Mouse (Mus musculus): ENCODE results near the gene Dact3. TPM values are rescaled to one million over a fixed set of nuclear protein-coding genes. Genes with fewer than 3 reads are reported as not detected.

Dact3 gene
- total RNA-seq, 1 experiment = 4.5 TPM

- peaks cover 54% of the 10 kb centered on the region for H3K36me3 ChIP-seq (ENCODE audit: control insufficient read depth, insufficient read depth, low read length, poor library complexity, severe bottlenecking)
- no peak overlapping the region for H3K9ac ChIP-seq (ENCODE audit: insufficient read depth, low read depth, low read length, poor library complexity, severe bottlenecking)
- peaks cover 0 to 39% of the 10 kb centered on the region in 2 experiments; a peak in 1 of 4 replicates for H3K4me1 ChIP-seq (ENCODE audit: control insufficient read depth in 2 of 2, insufficient read depth in 2 of 2, low read length in 2 of 2, poor library complexity in 1 of 2)
Measured at GRCm38 (mm10) chr7:16918014-16918413, 42.9 kb downstream of the Dact3 start.

GRCm38 (mm10) chr7:16918670-16919069 lies 43.6 kb downstream of the Dact3 start:
- Histone ChIP-seq H3K36me3 (ENCODE audit: control insufficient read depth, insufficient read depth, low read length, poor library complexity, severe bottlenecking) (peaks cover 54% of the 10 kb centered on the region), H3K9me3 (ENCODE audit: control insufficient read depth, insufficient read depth, low read depth, low read length) (no peaks in the 10 kb centered on the region)

More at GRCm38 (mm10) chr7:16918014-16918413, 42.9 kb downstream of the Dact3 start:
- H3K9me3 ChIP-seq (ENCODE audit: control insufficient read depth, insufficient read depth, low read depth, low read length) = no peaks in the 10 kb centered on the region
- no peak overlapping the region for H3K27ac ChIP-seq (ENCODE audit: insufficient read depth, low read depth, low read length, poor library complexity, severe bottlenecking)
- in situ Hi-C loops (cut with MboI; ENCODE audit: low sequenced_read_pairs in 2 of 2, unreplicated experiment in 2 of 2) = loop anchor here in 1 of 2 experiments (25.0 kb wide), 1 partner anchor 106 kb away; the partner anchor contains the start of genes Fkrp and Strn4
- no peak overlapping the region for H3K4me3 ChIP-seq (ENCODE audit: insufficient read depth in 1 of 2, low read depth in 1 of 2, low read length in 2 of 2, poor library complexity in 1 of 2, severe bottlenecking in 1 of 2)
- TF ChIP-seq MAFK (IDR thresholded peaks at IDR 0.05; ENCODE audit: insufficient read depth, low read depth, low read length) (no peak), HCFC1 (IDR thresholded peaks at IDR 0.05; ENCODE audit: borderline replicate concordance, insufficient read depth, low read length) (no peak), CHD2 (IDR thresholded peaks at IDR 0.05; ENCODE audit: low read depth, low read length) (no peak), ZNF384 (IDR thresholded peaks at IDR 0.05; ENCODE audit: low read depth, low read length) (no peak), ZC3H11A (IDR thresholded peaks at IDR 0.05; ENCODE audit: borderline replicate concordance, low read depth, low read length) (no peak)
- DNase-seq (ENCODE audit: low read depth, low spot score) = no peak

GRCm38 (mm10) chr7:16919395-16920149 lies 44.5 kb downstream of the Dact3 start:
- Histone ChIP-seq H3K4me1 (ENCODE audit: control insufficient read depth in 2 of 2, insufficient read depth in 2 of 2, low read length in 2 of 2, poor library complexity in 1 of 2) (peaks cover 0 to 37% of the 10 kb centered on the region in 2 experiments; a peak in 1 of 4 replicates), H3K9me3 (ENCODE audit: control insufficient read depth, insufficient read depth, low read depth, low read length) (no peaks in the 10 kb centered on the region), H3K9ac (ENCODE audit: insufficient read depth, low read depth, low read length, poor library complexity, severe bottlenecking) (no peak overlapping the region), H3K27ac (ENCODE audit: insufficient read depth, low read depth, low read length, poor library complexity, severe bottlenecking) (no peak overlapping the region), H3K4me3 (ENCODE audit: insufficient read depth in 1 of 2, low read depth in 1 of 2, low read length in 2 of 2, poor library complexity in 1 of 2, severe bottlenecking in 1 of 2) (no peak overlapping the region), H3K36me3 (ENCODE audit: control insufficient read depth, insufficient read depth, low read length, poor library complexity, severe bottlenecking) (peaks cover 54% of the 10 kb centered on the region)
- TF ChIP-seq CHD2 (IDR thresholded peaks at IDR 0.05; ENCODE audit: low read depth, low read length) (no peak), MAFK (IDR thresholded peaks at IDR 0.05; ENCODE audit: insufficient read depth, low read depth, low read length) (no peak), ZNF384 (IDR thresholded peaks at IDR 0.05; ENCODE audit: low read depth, low read length) (no peak), ZC3H11A (IDR thresholded peaks at IDR 0.05; ENCODE audit: borderline replicate concordance, low read depth, low read length) (no peak), HCFC1 (IDR thresholded peaks at IDR 0.05; ENCODE audit: borderline replicate concordance, insufficient read depth, low read length) (no peak)
- in situ Hi-C loops (cut with MboI; ENCODE audit: low sequenced_read_pairs in 2 of 2, unreplicated experiment in 2 of 2) = loop anchor here in 1 of 2 experiments (25.0 kb wide), 1 partner anchor 107 kb away; the partner anchor contains the start of genes Fkrp and Strn4
- DNase-seq (ENCODE audit: low read depth, low spot score) = no peak

More at GRCm38 (mm10) chr7:16918670-16919069, 43.6 kb downstream of the Dact3 start:
- H3K4me1 ChIP-seq (ENCODE audit: control insufficient read depth in 2 of 2, insufficient read depth in 2 of 2, low read length in 2 of 2, poor library complexity in 1 of 2) = peaks cover 0 to 39% of the 10 kb centered on the region in 2 experiments; a peak in 1 of 4 replicates
- H3K9ac ChIP-seq (ENCODE audit: insufficient read depth, low read depth, low read length, poor library complexity, severe bottlenecking) = no peak overlapping the region
- no peak for DNase-seq (ENCODE audit: low read depth, low spot score)
- in situ Hi-C loops (cut with MboI; ENCODE audit: low sequenced_read_pairs in 2 of 2, unreplicated experiment in 2 of 2) = loop anchor here in 1 of 2 experiments (25.0 kb wide), 1 partner anchor 106 kb away; the partner anchor contains the start of genes Fkrp and Strn4
- no peak overlapping the region for H3K27ac ChIP-seq (ENCODE audit: insufficient read depth, low read depth, low read length, poor library complexity, severe bottlenecking)
- TF ChIP-seq CHD2 (IDR thresholded peaks at IDR 0.05; ENCODE audit: low read depth, low read length) (no peak), MAFK (IDR thresholded peaks at IDR 0.05; ENCODE audit: insufficient read depth, low read depth, low read length) (no peak), ZNF384 (IDR thresholded peaks at IDR 0.05; ENCODE audit: low read depth, low read length) (no peak), HCFC1 (IDR thresholded peaks at IDR 0.05; ENCODE audit: borderline replicate concordance, insufficient read depth, low read length) (no peak), ZC3H11A (IDR thresholded peaks at IDR 0.05; ENCODE audit: borderline replicate concordance, low read depth, low read length) (no peak)
- H3K4me3 ChIP-seq (ENCODE audit: insufficient read depth in 1 of 2, low read depth in 1 of 2, low read length in 2 of 2, poor library complexity in 1 of 2, severe bottlenecking in 1 of 2) = no peak overlapping the region

GRCm38 (mm10) chr7:16920150-16920579 lies 45.0 kb downstream of the Dact3 start:
- in situ Hi-C loops (cut with MboI; ENCODE audit: low sequenced_read_pairs in 2 of 2, unreplicated experiment in 2 of 2) = loop anchor here in 1 of 2 experiments (25.0 kb wide), 1 partner anchor 108 kb away; the partner anchor contains the start of genes Fkrp and Strn4
- no peak overlapping the region for H3K9ac ChIP-seq (ENCODE audit: insufficient read depth, low read depth, low read length, poor library complexity, severe bottlenecking)
- DNase-seq (ENCODE audit: low read depth, low spot score) = no peak
- H3K27ac ChIP-seq (ENCODE audit: insufficient read depth, low read depth, low read length, poor library complexity, severe bottlenecking) = no peak overlapping the region
- peaks cover 51% of the 10 kb centered on the region for H3K36me3 ChIP-seq (ENCODE audit: control insufficient read depth, insufficient read depth, low read length, poor library complexity, severe bottlenecking)
- TF ChIP-seq HCFC1 (IDR thresholded peaks at IDR 0.05; ENCODE audit: borderline replicate concordance, insufficient read depth, low read length) (no peak), ZC3H11A (IDR thresholded peaks at IDR 0.05; ENCODE audit: borderline replicate concordance, low read depth, low read length) (no peak), CHD2 (IDR thresholded peaks at IDR 0.05; ENCODE audit: low read depth, low read length) (no peak), ZNF384 (IDR thresholded peaks at IDR 0.05; ENCODE audit: low read depth, low read length) (no peak), MAFK (IDR thresholded peaks at IDR 0.05; ENCODE audit: insufficient read depth, low read depth, low read length) (no peak)
- H3K4me3 ChIP-seq (ENCODE audit: insufficient read depth in 1 of 2, low read depth in 1 of 2, low read length in 2 of 2, poor library complexity in 1 of 2, severe bottlenecking in 1 of 2) = no peak overlapping the region
- H3K9me3 ChIP-seq (ENCODE audit: control insufficient read depth, insufficient read depth, low read depth, low read length) = no peaks in the 10 kb centered on the region
- peaks cover 0 to 37% of the 10 kb centered on the region in 2 experiments; a peak in 1 of 4 replicates for H3K4me1 ChIP-seq (ENCODE audit: control insufficient read depth in 2 of 2, insufficient read depth in 2 of 2, low read length in 2 of 2, poor library complexity in 1 of 2)
